Comparison of ENCODE assay signal across 21 mouse cellular contexts in the genomic region with DNA sequence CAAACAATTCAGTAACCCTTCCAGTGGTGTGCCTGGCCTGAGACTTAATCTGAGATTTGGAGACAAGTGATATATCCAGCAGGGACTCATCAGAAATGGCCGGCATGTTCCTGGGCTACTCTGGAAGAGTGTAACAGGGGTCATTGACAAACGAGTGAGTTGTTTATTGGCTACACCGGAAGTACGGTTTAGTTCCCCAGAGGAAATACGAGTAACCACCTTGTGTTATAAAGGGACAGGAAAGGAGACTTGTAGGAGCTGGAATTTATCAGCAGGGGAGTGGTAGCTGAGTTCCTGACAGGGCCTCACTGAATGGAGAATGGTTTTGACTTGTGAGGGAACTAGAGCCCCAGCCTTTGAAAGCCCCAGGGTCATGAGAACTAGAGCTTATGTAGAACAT.
"Had no signal": no experiment of that assay in that cellular context is flagged by ENCODE, and none has a peak within 500 bp of the region (broad histone marks: within the 10 kb centered on the region; RNA-seq: fewer than 3 reads in every experiment).

No protein-coding gene starts in this region.

- H3K4me2 ChIP-seq: limb, embryonic 13.5 days; liver, embryonic 12.5 days; liver, embryonic 15.5 days; midbrain, embryonic 12.5 days; midbrain, embryonic 15.5 days; neural tube, embryonic 12.5 days; neural tube, embryonic 15.5 days had no signal

- H3K36me3 ChIP-seq: limb, embryonic 13.5 days; liver, embryonic 12.5 days; liver, embryonic 15.5 days; midbrain, embryonic 12.5 days; midbrain, embryonic 15.5 days; neural tube, embryonic 12.5 days; neural tube, embryonic 15.5 days had no signal

- H3K9ac ChIP-seq: limb, embryonic 13.5 days; liver, embryonic 12.5 days; liver, embryonic 15.5 days; midbrain, embryonic 12.5 days; midbrain, embryonic 15.5 days; neural tube, embryonic 12.5 days; neural tube, embryonic 15.5 days had no signal

- H3K27me3 ChIP-seq: limb, embryonic 13.5 days; liver, embryonic 12.5 days; liver, embryonic 15.5 days; midbrain, embryonic 12.5 days; midbrain, embryonic 15.5 days; neural tube, embryonic 12.5 days; neural tube, embryonic 15.5 days had no signal

- H3K27ac ChIP-seq: limb, embryonic 13.5 days; liver, embryonic 12.5 days; liver, embryonic 15.5 days; macrophage; midbrain, embryonic 12.5 days; midbrain, embryonic 15.5 days; neural tube, embryonic 12.5 days; neural tube, embryonic 15.5 days; stomach, postnatal 0 days had no signal

- H3K4me1 ChIP-seq: liver, embryonic 12.5 days; liver, embryonic 15.5 days; midbrain, embryonic 12.5 days; midbrain, embryonic 15.5 days; neural tube, embryonic 15.5 days had no signal

- ATAC-seq: liver, embryonic 12.5 days; lung, postnatal 0 days; midbrain, embryonic 15.5 days had no signal

- H3K4me3 ChIP-seq: limb, embryonic 13.5 days; liver, embryonic 12.5 days; liver, embryonic 15.5 days; midbrain, embryonic 12.5 days; midbrain, embryonic 15.5 days; neural tube, embryonic 12.5 days; neural tube, embryonic 15.5 days had no signal

- H3K9me3 ChIP-seq: limb, embryonic 13.5 days; liver, embryonic 12.5 days; liver, embryonic 15.5 days; midbrain, embryonic 12.5 days; midbrain, embryonic 15.5 days; neural tube, embryonic 12.5 days; neural tube, embryonic 15.5 days had no signal

- DNase-seq: kidney, adult 18-20 months; kidney, postnatal 36 days; left cerebral cortex, postnatal 4 days; liver; lung, adult 2 months; right cerebral cortex, adult 18-20 months; right cerebral cortex, postnatal 14 days; right cerebral cortex, postnatal 4 days; thymus, adult 2 months; thymus, postnatal 14 days; thymus, postnatal 4 days had no signal
